Mouse (Mus musculus) MEL (cell line): ENCODE measurements around the gene Ccm2. TPM values are rescaled to one million over a fixed set of nuclear protein-coding genes. Genes with fewer than 3 reads are reported as not detected.
A peak's percentile ranks its signal among the peaks of the same experiment; 100 is the strongest.

Experiments
- DNase-seq: peaks from one replicate; pipeline ENCODE4 v3.0.0; 2011; ENCODE audit warnings: low read depth, low spot score
- H3K27ac ChIP-seq: 2 replicates; pipeline ENCODE4 v1.5.1; 2012; ENCODE audit warnings: low read depth, mild to moderate bottlenecking, control low read depth, low read length, moderate library complexity; ENCODE audit not compliant: control insufficient read depth
- H3K27me3 ChIP-seq, 2 experiments: fragments of 150-350 bp in 1 of 2; sonication (generic) in 1 of 2; 2 replicates each; pipeline ENCODE4 v1.6.1; 2012; ENCODE audit warnings: low read length in 2 of 2, mild to moderate bottlenecking in 2 of 2, improper control_type of control experiment in 1 of 2, moderate library complexity in 1 of 2; ENCODE audit not compliant: insufficient read depth in 2 of 2, control insufficient read depth in 1 of 2
- H3K36me3 ChIP-seq, 2 experiments: 2 replicates each; pipeline ENCODE4 v1.6.1; 2012 to 2014; ENCODE audit warnings: low read length in 2 of 2, improper control_type of control experiment in 1 of 2, inconsistent platforms in 1 of 2, mild to moderate bottlenecking in 1 of 2; ENCODE audit not compliant: insufficient read depth in 2 of 2, control insufficient read depth in 1 of 2
- H3K4me1 ChIP-seq, 2 experiments: fragments of 150-350 bp in 1 of 2; sonication (generic) in 1 of 2; 2 replicates each; pipeline ENCODE4 v1.6.1; 2012; ENCODE audit warnings: low read length in 2 of 2, improper control_type of control experiment in 1 of 2, mild to moderate bottlenecking in 1 of 2; ENCODE audit not compliant: insufficient read depth in 2 of 2, control insufficient read depth in 1 of 2
- H3K4me3 ChIP-seq, 2 experiments: fragments of 150-350 bp in 1 of 2; sonication (generic) in 1 of 2; 2 replicates each; pipeline ENCODE4 v1.5.1; 2012; ENCODE audit warnings: low read depth in 2 of 2, low read length in 2 of 2, mild to moderate bottlenecking in 2 of 2, moderate library complexity in 2 of 2, control low read depth in 1 of 2, improper control_type of control experiment in 1 of 2; ENCODE audit not compliant: control insufficient read depth in 1 of 2, insufficient read depth in 1 of 2
- H3K79me2 ChIP-seq: 2 replicates; pipeline ENCODE4 v1.6.1; 2012; ENCODE audit warnings: mild to moderate bottlenecking, low read length, moderate library complexity; ENCODE audit not compliant: control insufficient read depth, poor library complexity, insufficient read depth
- H3K9ac ChIP-seq: 2 replicates; pipeline ENCODE4 v1.6.1; 2012; ENCODE audit warnings: low read depth, mild to moderate bottlenecking, control low read depth, low read length, moderate library complexity; ENCODE audit not compliant: control insufficient read depth, poor library complexity, severe bottlenecking
- H3K9me3 ChIP-seq: fragments of 150-350 bp; sonication (generic); replicated peaks from 2 replicates; pipeline ENCODE4 v1.6.1; 2012; ENCODE audit warnings: mild to moderate bottlenecking, low read length, improper control_type of control experiment, moderate library complexity; ENCODE audit not compliant: insufficient read depth
- BHLHE40 ChIP-seq: IDR thresholded peaks from 2 replicates; pipeline ENCODE4 v1.6.1; 2012; ENCODE audit warnings: low read depth, mild to moderate bottlenecking, inconsistent platforms, low read length, improper control_type of control experiment, borderline replicate concordance
- CHD1 ChIP-seq: IDR thresholded peaks from 2 replicates; pipeline ENCODE4 v1.6.1; 2012; ENCODE audit warnings: low read depth, mild to moderate bottlenecking, inconsistent platforms, low read length, improper control_type of control experiment
- CHD2 ChIP-seq: IDR thresholded peaks from 2 replicates; pipeline ENCODE4 v1.6.1; 2011; ENCODE audit warnings: low read length, improper control_type of control experiment
- CTCF ChIP-seq, 3 experiments: IDR thresholded peaks in 2 of 3; conservative IDR thresholded peaks in 1 of 3; 2 replicates each; pipeline ENCODE4 v1.5.1; 2011 to 2012; ENCODE audit warnings: low read length in 3 of 3, low read depth in 2 of 3, mild to moderate bottlenecking in 2 of 3, improper control_type of control experiment in 1 of 3, inconsistent platforms in 1 of 3, mixed read lengths in 1 of 3, moderate library complexity in 1 of 3; ENCODE audit not compliant: control insufficient read depth in 1 of 3, insufficient read depth in 1 of 3, poor library complexity in 1 of 3, severe bottlenecking in 1 of 3
- E2F4 ChIP-seq: IDR thresholded peaks from 2 replicates; pipeline ENCODE4 v1.6.1; 2011; ENCODE audit warnings: low read depth, low read length, improper control_type of control experiment, borderline replicate concordance
- ELF1 ChIP-seq: IDR thresholded peaks from 2 replicates; pipeline ENCODE4 v1.6.1; 2014; ENCODE audit warnings: low read depth, mild to moderate bottlenecking, inconsistent platforms, low read length, improper control_type of control experiment, moderate library complexity
- EP300 ChIP-seq, 2 experiments: IDR thresholded peaks; 2 replicates each; pipeline ENCODE4 v1.6.1; 2011; ENCODE audit warnings: improper control_type of control experiment in 2 of 2, low read length in 2 of 2, low read depth in 1 of 2, mild to moderate bottlenecking in 1 of 2
- ETS1 ChIP-seq: IDR thresholded peaks from 2 replicates; pipeline ENCODE4 v1.6.1; 2012; ENCODE audit warnings: low read depth, mild to moderate bottlenecking, inconsistent platforms, low read length, improper control_type of control experiment, moderate library complexity
- GABPA ChIP-seq: IDR thresholded peaks from 2 replicates; pipeline ENCODE4 v1.6.1; 2012; ENCODE audit warnings: low read depth, mild to moderate bottlenecking, inconsistent platforms, low read length, improper control_type of control experiment, moderate library complexity
- GATA1 ChIP-seq: IDR thresholded peaks from 2 replicates; pipeline ENCODE4 v1.6.1; 2011; ENCODE audit warnings: low read depth, low read length, improper control_type of control experiment
- HCFC1 ChIP-seq: IDR thresholded peaks from 2 replicates; pipeline ENCODE4 v1.6.1; 2012; ENCODE audit warnings: low read depth, mild to moderate bottlenecking, inconsistent platforms, low read length, improper control_type of control experiment, moderate library complexity
- JUND ChIP-seq: IDR thresholded peaks from 2 replicates; pipeline ENCODE4 v1.6.1; 2011; ENCODE audit warnings: low read depth, mild to moderate bottlenecking, improper control_type of control experiment, low read length
- KAT2A ChIP-seq: conservative IDR thresholded peaks from 2 replicates; pipeline ENCODE4 v1.6.1; 2012; ENCODE audit warnings: low read depth, low read length, improper control_type of control experiment, inconsistent platforms
- MAFK ChIP-seq: IDR thresholded peaks from 2 replicates; pipeline ENCODE4 v1.6.1; 2011; ENCODE audit warnings: low read depth, mild to moderate bottlenecking, low read length, improper control_type of control experiment, borderline replicate concordance
- MAX ChIP-seq: IDR thresholded peaks from 2 replicates; pipeline ENCODE4 v1.6.1; 2011; ENCODE audit warnings: low read length, improper control_type of control experiment
- MAZ ChIP-seq: IDR thresholded peaks from 2 replicates; pipeline ENCODE4 v1.6.1; 2012; ENCODE audit warnings: low read depth, mild to moderate bottlenecking, inconsistent platforms, low read length, improper control_type of control experiment
- MEF2A ChIP-seq: IDR thresholded peaks from 2 replicates; pipeline ENCODE4 v1.6.1; 2014; ENCODE audit warnings: low read depth, mild to moderate bottlenecking, inconsistent platforms, low read length, improper control_type of control experiment; ENCODE audit not compliant: poor library complexity, insufficient replicate concordance, severe bottlenecking; ENCODE audit errors: extremely low read depth
- MXI1 ChIP-seq: IDR thresholded peaks from 2 replicates; pipeline ENCODE4 v1.6.1; 2011; ENCODE audit warnings: mild to moderate bottlenecking, low read depth, low read length, improper control_type of control experiment
- MYB ChIP-seq: IDR thresholded peaks from 2 replicates; pipeline ENCODE4 v1.6.1; 2011; ENCODE audit warnings: mild to moderate bottlenecking, low read depth, low read length, improper control_type of control experiment
- MYC ChIP-seq: IDR thresholded peaks from 2 replicates; pipeline ENCODE4 v1.6.1; 2011; ENCODE audit warnings: low read depth, mild to moderate bottlenecking, low read length, improper control_type of control experiment, moderate library complexity
- NELFE ChIP-seq: IDR thresholded peaks from 2 replicates; pipeline ENCODE4 v1.6.1; 2011; ENCODE audit warnings: low read depth, low read length, improper control_type of control experiment
- NRF1 ChIP-seq: IDR thresholded peaks from 2 replicates; pipeline ENCODE4 v1.6.1; 2014; ENCODE audit warnings: low read depth, mild to moderate bottlenecking, inconsistent platforms, low read length, improper control_type of control experiment, moderate library complexity; ENCODE audit not compliant: poor library complexity, insufficient read depth, severe bottlenecking
- POLR2A ChIP-seq, 2 experiments: IDR thresholded peaks; 2 replicates each; pipeline ENCODE4 v1.6.1; 2011 to 2012; ENCODE audit warnings: low read length in 2 of 2, mild to moderate bottlenecking in 2 of 2, control low read depth in 1 of 2, improper control_type of control experiment in 1 of 2, low read depth in 1 of 2, moderate library complexity in 1 of 2; ENCODE audit not compliant: control insufficient read depth in 1 of 2, insufficient read depth in 1 of 2, poor library complexity in 1 of 2
- POLR2AphosphoS5 ChIP-seq: IDR thresholded peaks from 2 replicates; pipeline ENCODE4 v1.6.1; 2012; ENCODE audit warnings: low read depth, borderline replicate concordance, mild to moderate bottlenecking, inconsistent platforms, low read length, moderate library complexity, mixed read lengths
- RAD21 ChIP-seq: IDR thresholded peaks from 2 replicates; pipeline ENCODE4 v1.6.1; 2011; ENCODE audit warnings: mild to moderate bottlenecking, low read depth, low read length, improper control_type of control experiment
- RCOR1 ChIP-seq: IDR thresholded peaks from 2 replicates; pipeline ENCODE4 v1.6.1; 2012; ENCODE audit warnings: low read depth, mild to moderate bottlenecking, inconsistent platforms, low read length, improper control_type of control experiment
- SIN3A ChIP-seq: IDR thresholded peaks from 2 replicates; pipeline ENCODE4 v1.6.1; 2012; ENCODE audit warnings: low read length, improper control_type of control experiment, inconsistent platforms
- SMC3 ChIP-seq: IDR thresholded peaks from 2 replicates; pipeline ENCODE4 v1.6.1; 2011; ENCODE audit warnings: low read depth, low read length, improper control_type of control experiment
- TAL1 ChIP-seq: IDR thresholded peaks from 2 replicates; pipeline ENCODE4 v1.6.1; 2012; ENCODE audit warnings: mild to moderate bottlenecking, inconsistent platforms, low read length, moderate library complexity, mixed read lengths
- TBP ChIP-seq: IDR thresholded peaks from 2 replicates; pipeline ENCODE4 v1.8.0; 2011; ENCODE audit warnings: low read depth, low read length, improper control_type of control experiment
- TCF12 ChIP-seq: IDR thresholded peaks from 2 replicates; pipeline ENCODE4 v1.6.1; 2014; ENCODE audit warnings: low read depth, mild to moderate bottlenecking, inconsistent platforms, low read length, improper control_type of control experiment, moderate library complexity
- UBTF ChIP-seq: IDR thresholded peaks from 2 replicates; pipeline ENCODE4 v1.6.1; 2012; ENCODE audit warnings: low read depth, mild to moderate bottlenecking, inconsistent platforms, low read length, improper control_type of control experiment, moderate library complexity, borderline replicate concordance; ENCODE audit not compliant: insufficient read depth
- USF1 ChIP-seq: IDR thresholded peaks from 2 replicates; pipeline ENCODE4 v1.6.1; 2014; ENCODE audit warnings: low read depth, mild to moderate bottlenecking, inconsistent platforms, low read length, improper control_type of control experiment, moderate library complexity
- USF2 ChIP-seq, 2 experiments: IDR thresholded peaks; 2 replicates each; pipeline ENCODE4 v1.6.1; 2011 to 2012; ENCODE audit warnings: improper control_type of control experiment in 2 of 2, low read length in 2 of 2, borderline replicate concordance in 1 of 2, inconsistent platforms in 1 of 2, low read depth in 1 of 2, mild to moderate bottlenecking in 1 of 2; ENCODE audit not compliant: insufficient read depth in 1 of 2
- ZC3H11A ChIP-seq: IDR thresholded peaks from 2 replicates; pipeline ENCODE4 v1.6.1; 2012; ENCODE audit warnings: low read depth, mild to moderate bottlenecking, inconsistent platforms, low read length, improper control_type of control experiment
- ZKSCAN1 ChIP-seq: IDR thresholded peaks from 2 replicates; pipeline ENCODE4 v1.6.1; 2012; ENCODE audit warnings: low read depth, mild to moderate bottlenecking, inconsistent platforms, low read length, improper control_type of control experiment, moderate library complexity
- ZMIZ1 ChIP-seq: IDR thresholded peaks from 2 replicates; pipeline ENCODE4 v1.6.1; 2012; ENCODE audit warnings: low read depth, mild to moderate bottlenecking, inconsistent platforms, low read length, improper control_type of control experiment, moderate library complexity
- ZNF384 ChIP-seq: IDR thresholded peaks from 2 replicates; pipeline ENCODE4 v1.6.1; 2012; ENCODE audit warnings: low read depth, mild to moderate bottlenecking, inconsistent platforms, low read length, improper control_type of control experiment
- polyA plus RNA-seq, 2 experiments: library from polyadenylated mRNA; stranded (reverse) in 1 of 2; unstranded in 1 of 2; fragments of >175 nt in 1 of 2; fragments of >200 nt in 1 of 2; gene quantifications; 2 replicates each; pipeline versions ENCODE4 v1.2.1 to v1.2.4; 2012; ENCODE audit warnings: low replicate concordance in 2 of 2, low read depth in 1 of 2; ENCODE audit not compliant: insufficient read length in 2 of 2, insufficient read depth in 1 of 2, missing spikeins in 1 of 2
- total RNA-seq: library from RNA; depleted of rRNA; stranded (reverse); fragments of 300-350 nt; gene quantifications from 2 replicates; pipeline ENCODE4 v1.2.3, GENCODE M21; 2012

Gene Ccm2
- total and polyA plus RNA-seq, 3 experiments: 49.2 to 66.4 TPM; not detected in 1

- H3K36me3 ChIP-seq: peaks cover 22 to 25% of the 10 kb centered on the region in 2 experiments
- H3K27ac ChIP-seq: no peak overlapping the region
- no peak overlapping the region for H3K9ac ChIP-seq
- H3K4me3 ChIP-seq: no peak overlapping the region
- peaks cover 7 to 28% of the 10 kb centered on the region in 2 experiments; a peak in 3 of 4 replicates for H3K4me1 ChIP-seq
- H3K79me2 ChIP-seq: peaks cover 27% of the 10 kb centered on the region
- no peaks in the 10 kb centered on the region for H3K9me3 ChIP-seq
- DNase-seq: peak; percentile 83
- no peaks in the 10 kb centered on the region for H3K27me3 ChIP-seq
- no peak for TF ChIP-seq CHD1
- TF ChIP-seq MAX: peak; percentile 51; the same call in 1 of the 2 replicates
- TF ChIP-seq POLR2A (IDR thresholded peaks at IDR 0.05; ENCODE audit: control insufficient read depth in 1 of 2, insufficient read depth in 1 of 2, low read depth in 1 of 2, low read length in 2 of 2, poor library complexity in 1 of 2): peak in 1 of 2 experiments; percentile 52; a peak in 2 of 4 replicates
- peak; percentile 29; the same call in 1 of the 2 replicates for TF ChIP-seq SMC3
- no peak for TF ChIP-seq ELF1
- no peak for TF ChIP-seq HCFC1
- peak in 2 of 3 experiments; percentile 37 to 67 for TF ChIP-seq CTCF (IDR thresholded peaks at IDR 0.05 in 2 of 3, conservative IDR thresholded peaks at IDR 0.05 in 1 of 3; ENCODE audit: control insufficient read depth in 1 of 3, insufficient read depth in 1 of 3, low read depth in 2 of 3, low read length in 3 of 3, poor library complexity in 1 of 3, severe bottlenecking in 1 of 3)
- peak; percentile 84; the same call in 1 of the 2 replicates for TF ChIP-seq POLR2AphosphoS5
- no peak for TF ChIP-seq KAT2A
- TF ChIP-seq NRF1: no peak
- TF ChIP-seq UBTF: no peak
- TF ChIP-seq CHD2: no peak
- no peak for TF ChIP-seq MAZ
- no peak for TF ChIP-seq MXI1
- TF ChIP-seq EP300 (IDR thresholded peaks at IDR 0.05; ENCODE audit: low read depth in 1 of 2, low read length in 2 of 2): no peak
- peak; percentile 97 for TF ChIP-seq ZNF384
- TF ChIP-seq RCOR1: no peak; the same call in 1 of the 2 replicates
- TF ChIP-seq TBP: peak; percentile 98
- TF ChIP-seq GABPA: no peak
- TF ChIP-seq TCF12: no peak
- no peak for TF ChIP-seq JUND
- TF ChIP-seq RAD21: no peak
- no peak for TF ChIP-seq ZKSCAN1
- TF ChIP-seq GATA1: no peak
- no peak for TF ChIP-seq TAL1
- no peak for TF ChIP-seq ZC3H11A
- peak; percentile 96 for TF ChIP-seq MYC
- no peak for TF ChIP-seq MYB
- no peak for TF ChIP-seq USF2 (IDR thresholded peaks at IDR 0.05; ENCODE audit: borderline replicate concordance in 1 of 2, insufficient read depth in 1 of 2, low read depth in 1 of 2, low read length in 2 of 2)
- TF ChIP-seq BHLHE40: no peak
- no peak for TF ChIP-seq MEF2A
- TF ChIP-seq E2F4: no peak
- no peak for TF ChIP-seq USF1
- no peak for TF ChIP-seq NELFE
- TF ChIP-seq ETS1: no peak
- no peak for TF ChIP-seq ZMIZ1
- TF ChIP-seq SIN3A: no peak
- TF ChIP-seq MAFK: no peak
Measured at GRCm38 (mm10) chr11:6523662-6524088, 23.0 kb upstream of the Ccm2 start.
